Mouse (Mus musculus) spleen, postnatal 14 days (tissue): Measurements from ENCODE around the gene Nek1.
A peak's percentile ranks its signal among the peaks of the same experiment; 100 is the strongest.

Experiments
- DNase-seq, 2 experiments: peaks; one replicate each; pipeline ENCODE4 v3.0.0; 2021 to 2022; ENCODE audit warnings: low spot score in 2 of 2

Gene Nek1

GRCm38 (mm10) chr8:60992910-60993638 lies at the start of gene Nek1:
TSS of gene Nek1 (plus strand) at chr8:60993195.
- DNase-seq, result peak; percentile 97 to 98

GRCm38 (mm10) chr8:60947503-60947902 lies 45.5 kb upstream of the Nek1 start:
- no peak for DNase-seq

- no peak for DNase-seq
Measured at GRCm38 (mm10) chr8:60949859-60950258, 43.1 kb upstream of the Nek1 start.

GRCm38 (mm10) chr8:60951271-60951670 lies 41.7 kb upstream of the Nek1 start:
- DNase-seq, result no peak

GRCm38 (mm10) chr8:60951757-60952156 lies 41.2 kb upstream of the Nek1 start:
- no peak for DNase-seq

GRCm38 (mm10) chr8:60952803-60953202 lies 40.2 kb upstream of the Nek1 start:
- no peak for DNase-seq

- peak; percentile 40 to 59 for DNase-seq
Measured at GRCm38 (mm10) chr8:60954281-60955014, 38.5 kb upstream of the Nek1 start.

GRCm38 (mm10) chr8:60956847-60957246 lies 36.1 kb upstream of the Nek1 start:
- DNase-seq, result no peak

GRCm38 (mm10) chr8:60962763-60963162 lies 30.2 kb upstream of the Nek1 start:
- DNase-seq, result no peak

GRCm38 (mm10) chr8:60963931-60964330 lies 29.1 kb upstream of the Nek1 start:
- no peak for DNase-seq

GRCm38 (mm10) chr8:60964518-60964917 lies 28.5 kb upstream of the Nek1 start:
- DNase-seq, result no peak

- DNase-seq, result no peak
Measured at GRCm38 (mm10) chr8:60965306-60965705, 27.7 kb upstream of the Nek1 start.

- DNase-seq, result no peak
Measured at GRCm38 (mm10) chr8:60965741-60966140, 27.3 kb upstream of the Nek1 start.

- no peak for DNase-seq
Measured at GRCm38 (mm10) chr8:60969091-60969490, 23.9 kb upstream of the Nek1 start.

GRCm38 (mm10) chr8:60971808-60972207 lies 21.2 kb upstream of the Nek1 start:
- no peak for DNase-seq

- DNase-seq, result no peak
Measured at GRCm38 (mm10) chr8:60973448-60973847, 19.5 kb upstream of the Nek1 start.

GRCm38 (mm10) chr8:60974837-60975236 lies 18.2 kb upstream of the Nek1 start:
- DNase-seq, result no peak

GRCm38 (mm10) chr8:60976818-60977217 lies 16.2 kb upstream of the Nek1 start:
- DNase-seq, result no peak

GRCm38 (mm10) chr8:60978496-60978895 lies 14.5 kb upstream of the Nek1 start:
- no peak for DNase-seq

GRCm38 (mm10) chr8:60981388-60981787 lies 11.6 kb upstream of the Nek1 start:
- DNase-seq, result no peak

GRCm38 (mm10) chr8:60982701-60983687 lies 10.0 kb upstream of the Nek1 start, which contains the start of gene Clcn3:
TSS of gene Clcn3 (minus strand) at chr8:60983300.
- peak; percentile 98 for DNase-seq

- DNase-seq, result peak; percentile 54 to 61
Measured at GRCm38 (mm10) chr8:60983688-60984079, 9.3 kb upstream of the Nek1 start.
